Mouse (Mus musculus) heart, postnatal 25 days (tissue): ENCODE measurements around the gene Klhl26. TPM values are rescaled to one million over a fixed set of nuclear protein-coding genes. Genes with fewer than 3 reads are reported as not detected.
A peak's percentile ranks its signal among the peaks of the same experiment; 100 is the strongest.

Experiments used
- DNase-seq: peaks from one replicate; pipeline ENCODE4 v3.0.0; 2022; ENCODE audit warnings: low spot score
- intact Hi-C: fragments of 180-260 bp; cut with DNase I; formaldehyde crosslinking; loops from one replicate; pipeline ENCODE4 v1.15.1; 2025
- total RNA-seq, 2 experiments: library from RNA; stranded (reverse); gene quantifications; 2 replicates each; pipeline ENCODE4 v1.2.3; 2021

Gene Klhl26
- total RNA-seq, 2 experiments from 2014 or later = 7.6 to 7.7 TPM

- DNase-seq = no peak
- intact Hi-C loops = loop anchor here (5.0 kb wide), 1 partner anchor 65 kb away; the partner anchor contains the start of gene Crtc1
Measured at GRCm38 (mm10) chr8:70502540-70502939, 25.8 kb upstream of the Klhl26 start.

DNA sequence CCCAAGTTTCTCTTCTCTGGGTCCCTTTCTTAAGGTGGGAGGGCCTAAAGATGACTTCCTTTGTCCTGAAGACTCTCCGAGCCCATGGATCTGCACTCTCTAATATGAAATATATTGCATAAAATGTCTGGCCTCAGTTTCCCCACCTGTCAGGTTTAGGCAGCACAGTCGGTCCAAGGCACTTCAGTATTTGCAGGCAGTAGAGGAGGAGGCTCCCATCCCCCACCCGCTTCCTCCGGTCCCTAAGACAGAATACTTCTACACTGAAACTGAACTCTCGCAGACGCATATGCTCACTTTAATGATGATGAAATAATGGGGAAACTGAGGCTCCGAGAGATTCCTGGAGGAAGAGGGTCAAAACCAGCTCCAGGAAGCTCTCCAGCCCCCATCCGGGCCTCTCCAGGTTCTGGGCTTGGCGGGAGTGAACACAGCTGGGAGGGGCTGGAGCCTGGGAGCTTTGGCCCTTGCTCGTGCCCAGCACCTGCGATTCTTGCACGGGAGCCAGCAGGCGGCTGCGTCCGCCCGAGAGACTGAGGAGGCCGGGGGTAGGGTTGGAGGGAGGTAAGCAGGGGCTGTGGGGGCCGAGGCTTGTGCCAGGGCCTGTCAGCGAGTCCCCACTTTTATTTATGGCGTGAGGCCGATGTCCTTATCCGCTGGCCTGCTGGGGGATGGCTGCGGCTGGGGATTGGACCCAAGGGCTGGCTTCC lies 25.2 kb upstream of the Klhl26 start:
- intact Hi-C loops = loop anchor here (5.0 kb wide), 1 partner anchor 65 kb away; the partner anchor contains the start of gene Crtc1
- peak; percentile 35 for DNase-seq

DNA sequence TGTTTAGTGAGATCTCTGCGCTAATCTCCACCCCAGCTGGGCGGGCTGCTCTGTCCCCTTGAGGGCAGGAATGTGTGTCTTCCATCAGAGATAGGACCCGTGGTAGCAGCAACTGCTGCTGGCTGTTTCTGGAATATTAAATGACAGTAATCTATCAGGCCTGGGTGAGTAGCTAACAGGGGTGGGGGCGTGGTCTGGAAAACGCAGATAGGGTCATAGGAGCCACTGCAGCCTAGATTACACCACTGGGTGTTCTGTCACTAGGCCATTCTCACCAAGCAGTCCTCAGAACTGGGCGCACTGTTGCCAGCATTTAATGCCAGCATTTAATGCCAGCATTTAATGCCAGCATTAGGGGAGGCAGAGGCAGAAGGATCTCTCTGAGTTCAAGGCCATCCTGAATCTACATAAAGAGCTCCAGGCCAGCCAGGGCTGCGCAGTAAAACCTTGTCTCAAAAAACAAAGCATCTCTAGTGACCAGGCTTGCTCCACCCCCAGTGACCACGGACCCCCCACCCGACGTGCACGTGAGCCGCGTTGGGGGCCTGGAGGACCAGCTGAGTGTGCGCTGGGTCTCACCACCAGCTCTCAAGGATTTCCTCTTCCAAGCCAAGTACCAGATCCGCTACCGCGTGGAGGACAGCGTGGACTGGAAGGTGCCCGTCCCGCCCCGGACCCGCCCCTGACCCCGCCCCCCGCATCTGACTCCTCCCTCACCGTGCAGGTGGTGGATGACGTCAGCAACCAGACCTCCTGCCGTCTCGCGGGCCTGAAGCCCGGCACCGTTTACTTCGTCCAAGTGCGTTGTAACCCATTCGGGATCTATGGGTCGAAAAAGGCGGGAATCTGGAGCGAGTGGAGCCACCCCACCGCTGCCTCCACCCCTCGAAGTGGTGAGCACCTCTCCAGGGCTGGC lies 23.9 kb upstream of the Klhl26 start:
- no peak for DNase-seq
- intact Hi-C loops = loop anchor here (5.0 kb wide), 1 partner anchor 63 kb away; the partner anchor contains the start of gene Crtc1

GRCm38 (mm10) chr8:70495771-70496062 lies 18.9 kb upstream of the Klhl26 start:
- intact Hi-C loops = no loop called here
- DNase-seq = no peak

- intact Hi-C loops = no loop called here
- DNase-seq = no peak
Measured at GRCm38 (mm10) chr8:70495001-70495770, 18.4 kb upstream of the Klhl26 start.

- intact Hi-C loops = no loop called here
- DNase-seq = no peak
Measured at GRCm38 (mm10) chr8:70494416-70494945, 17.7 kb upstream of the Klhl26 start.

GRCm38 (mm10) chr8:70493692-70494415 lies 17.1 kb upstream of the Klhl26 start:
- no peak for DNase-seq
- intact Hi-C loops = no loop called here

DNA sequence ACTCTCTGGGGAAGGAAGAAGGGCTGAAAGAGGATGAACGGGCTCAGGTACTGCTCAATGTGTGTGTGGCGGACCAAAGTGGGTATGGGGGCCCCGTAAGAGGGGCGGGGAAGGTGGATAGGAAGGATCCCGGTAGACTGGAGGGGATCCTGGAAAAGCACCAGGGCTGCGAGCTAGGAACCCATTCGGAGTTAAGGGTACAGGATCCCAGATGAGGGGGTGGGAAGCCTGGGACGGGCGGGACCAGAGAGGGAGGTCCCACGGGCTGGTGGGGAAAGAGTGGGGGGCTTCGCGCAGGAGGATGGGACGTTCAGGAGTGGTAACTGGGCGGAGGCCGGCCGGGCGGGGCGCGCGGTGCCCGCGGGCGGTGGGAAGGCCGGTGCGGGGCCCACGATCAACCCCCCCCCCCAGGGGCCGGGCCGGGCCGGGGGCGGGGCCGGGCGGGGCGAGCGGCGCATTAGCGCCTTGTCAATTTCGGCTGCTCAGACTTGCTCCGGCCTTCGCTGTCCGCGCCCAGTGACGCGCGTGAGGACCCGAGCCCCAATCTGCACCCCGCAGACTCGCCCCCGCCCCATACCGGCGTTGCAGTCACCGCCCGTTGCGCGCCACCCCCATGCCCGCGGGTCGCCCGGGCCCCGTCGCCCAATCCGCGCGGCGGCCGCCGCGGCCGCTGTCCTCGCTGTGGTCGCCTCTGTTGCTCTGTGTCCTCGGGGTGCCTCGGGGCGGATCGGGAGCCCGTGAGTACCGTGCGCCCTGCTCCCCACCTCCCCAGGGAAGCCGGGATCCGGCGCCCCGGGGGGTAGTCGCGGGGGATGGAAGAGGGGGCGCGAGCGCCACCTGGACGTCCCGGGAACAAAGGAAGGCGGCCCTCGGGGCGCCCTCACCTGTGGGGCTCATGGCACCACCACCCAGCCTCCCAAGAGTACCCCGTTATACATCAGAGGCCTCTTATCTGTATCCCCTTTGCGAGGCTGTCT lies 16.2 kb upstream of the Klhl26 start, which contains the start of gene Crlf1:
Gene Crlf1, plus strand, starts transcription at position 495 of the 977 bp plus-strand sequence.
- intact Hi-C loops = no loop called here
- DNase-seq = no peak

GRCm38 (mm10) chr8:70490880-70491495 lies 14.2 kb upstream of the Klhl26 start:
- intact Hi-C loops = no loop called here
- DNase-seq = no peak

DNA sequence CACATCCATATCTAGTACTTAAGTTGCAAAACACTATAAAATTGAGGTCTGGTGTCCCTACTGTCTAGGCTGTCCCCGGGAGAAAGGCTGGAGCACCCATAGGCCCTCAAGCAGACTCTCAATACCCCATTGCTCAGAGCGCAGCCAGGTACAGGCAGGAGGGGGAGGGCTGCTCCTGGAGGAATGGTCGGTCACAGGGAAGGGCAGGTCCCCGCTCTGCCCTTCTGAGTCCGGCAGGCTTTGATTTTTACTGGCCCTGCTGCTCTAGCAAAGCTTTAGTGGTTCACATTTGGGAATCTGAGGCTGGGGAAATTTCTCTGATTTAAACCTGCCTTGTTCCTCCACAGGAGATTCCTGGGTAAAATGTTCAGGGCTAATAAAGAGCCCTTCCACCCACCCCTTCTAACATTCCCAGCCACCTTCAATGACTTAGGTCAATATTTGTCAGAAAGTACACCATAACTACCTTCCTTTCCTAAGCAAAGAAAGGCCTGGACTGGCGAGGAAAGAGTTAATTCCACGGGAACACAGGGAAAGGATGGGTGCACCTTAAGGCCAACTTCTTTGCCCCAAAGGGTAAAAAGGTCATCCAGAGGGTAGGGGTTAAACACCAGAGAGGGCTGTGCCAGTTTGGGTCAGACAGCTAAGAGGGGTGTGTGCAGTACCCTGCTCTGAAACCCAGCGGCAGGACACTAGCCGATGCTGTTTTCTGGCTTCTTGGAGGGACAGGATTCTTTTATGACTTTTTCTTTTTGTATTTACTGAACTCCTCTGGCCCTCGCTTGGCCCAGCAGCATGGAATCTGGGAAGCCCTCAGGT lies 13.5 kb upstream of the Klhl26 start:
- intact Hi-C loops = no loop called here
- DNase-seq = no peak

DNA sequence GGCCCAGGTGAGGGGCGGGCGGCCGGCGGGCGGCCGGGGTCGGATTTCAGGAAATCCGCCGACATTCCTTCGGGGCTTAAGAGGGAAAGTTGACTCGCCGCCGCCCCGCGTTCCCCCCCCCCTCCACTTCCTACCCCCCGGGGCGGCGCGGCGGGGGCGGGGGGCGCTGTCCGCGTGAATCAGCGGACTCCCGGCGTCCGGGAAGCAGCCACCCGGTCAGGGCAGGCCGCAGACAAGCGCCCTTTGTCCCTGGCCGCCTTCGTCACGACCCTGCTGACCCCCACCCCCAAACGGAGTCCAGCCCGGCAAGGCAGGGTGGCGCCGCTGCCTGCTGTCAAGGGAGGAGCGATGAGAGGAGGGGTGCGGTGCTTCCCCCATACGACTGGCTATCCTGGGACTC lies 12.8 kb upstream of the Klhl26 start:
- DNase-seq = no peak
- intact Hi-C loops = no loop called here

DNA sequence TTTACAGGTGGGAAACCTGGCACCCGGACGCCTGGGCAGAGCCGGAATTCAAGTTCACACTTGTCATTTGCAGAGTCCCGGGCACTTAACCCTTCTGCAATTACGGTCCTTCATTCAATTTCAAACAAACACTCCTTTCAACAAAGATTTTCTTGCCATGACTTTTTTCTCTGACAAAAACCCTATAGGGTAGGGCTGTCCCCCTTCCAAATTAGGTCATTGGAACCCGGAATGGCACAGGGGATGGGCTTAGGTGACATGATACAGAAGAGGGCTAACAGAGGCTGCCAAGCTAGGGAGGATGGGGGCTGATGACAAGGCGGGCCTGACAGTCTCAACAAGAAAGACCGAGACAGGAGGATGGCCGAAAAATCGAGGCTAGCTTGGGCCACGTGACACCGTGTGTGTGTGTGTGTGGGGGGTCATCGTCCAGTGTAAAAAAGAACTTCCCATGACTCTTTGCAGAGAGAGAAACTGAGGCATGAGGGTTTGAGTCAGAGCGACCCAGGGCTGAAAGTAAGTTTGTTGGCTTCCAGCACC lies 12.2 kb upstream of the Klhl26 start:
- intact Hi-C loops = no loop called here
- DNase-seq = no peak

DNA sequence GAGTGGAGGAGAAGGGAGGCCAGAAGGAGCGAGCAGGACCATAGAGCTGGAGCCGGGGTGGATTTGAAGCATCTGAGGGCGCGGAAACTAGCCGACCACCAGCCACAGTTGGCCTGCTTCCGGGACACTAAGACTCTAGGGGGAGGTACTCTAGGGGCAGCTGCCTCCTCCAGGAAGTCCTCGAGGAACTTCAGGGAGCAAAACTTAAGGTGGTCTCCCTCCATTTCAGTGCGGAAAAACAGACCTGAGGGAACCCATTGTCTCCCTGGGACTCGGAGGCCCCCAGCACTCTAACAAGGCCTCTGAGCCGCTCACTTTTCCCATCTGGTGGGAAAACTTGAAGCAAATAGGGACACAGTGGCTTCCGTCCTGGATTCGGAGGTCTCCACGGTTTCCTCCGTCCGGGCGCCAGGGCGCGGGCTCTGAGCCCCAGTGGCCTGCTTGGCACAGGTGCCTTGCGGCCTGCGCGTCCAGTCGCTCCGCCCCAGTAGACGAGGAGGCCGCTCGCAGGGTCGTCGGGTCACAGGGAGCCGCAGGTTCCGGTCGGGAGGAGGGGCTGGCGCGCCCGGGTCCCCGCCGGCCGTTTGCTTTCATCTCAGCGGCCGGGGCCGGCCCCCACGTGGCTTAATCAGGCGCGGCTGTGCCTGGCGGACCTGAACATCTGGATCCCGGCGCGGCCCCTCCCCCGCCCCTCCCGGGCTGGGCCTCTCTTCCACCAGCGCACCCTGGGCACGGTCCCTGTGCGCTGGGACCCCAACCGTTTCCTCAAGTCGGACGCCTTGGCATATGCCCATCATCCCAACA lies 11.4 kb upstream of the Klhl26 start:
- no peak for DNase-seq
- intact Hi-C loops = no loop called here

DNA sequence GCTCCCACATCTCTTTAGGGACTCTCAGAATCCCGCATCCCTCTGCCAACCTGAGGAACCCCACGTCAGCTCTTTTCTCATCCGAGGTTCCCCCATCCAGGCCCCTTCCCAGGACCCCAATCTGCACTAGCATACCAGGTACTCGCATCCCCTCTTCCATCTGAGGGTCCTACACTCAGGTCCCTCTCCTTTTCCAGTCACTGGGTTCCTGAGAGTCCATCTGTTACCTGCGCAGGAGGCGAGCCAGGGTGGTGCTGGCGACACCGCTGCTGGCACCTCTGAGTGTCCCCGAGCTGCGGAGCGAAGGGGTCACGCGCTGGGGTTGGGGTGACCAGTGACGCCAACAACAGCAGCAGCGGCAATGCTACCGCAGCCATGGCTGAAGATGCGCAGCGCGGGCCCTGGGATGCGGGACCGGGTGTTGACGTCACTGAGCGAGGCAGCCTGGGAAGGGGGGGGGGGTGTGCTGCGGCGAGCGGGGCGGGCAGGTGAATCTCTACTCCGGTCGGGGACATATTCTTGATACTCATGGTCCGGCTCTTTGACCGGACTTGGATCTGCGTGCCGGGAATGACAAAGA lies 10.3 kb upstream of the Klhl26 start, which contains the start of gene Tmem59l:
Gene Tmem59l, minus strand, starts transcription at position 418 of the 580 bp plus-strand sequence.
- DNase-seq = no peak
- intact Hi-C loops = no loop called here

GRCm38 (mm10) chr8:70486191-70486681 lies 9.5 kb upstream of the Klhl26 start:
- DNase-seq = no peak
- intact Hi-C loops = no loop called here
